Mouse (Mus musculus): ENCODE data around the gene Gm45837. TPM values are rescaled to one million over a fixed set of nuclear protein-coding genes. Genes with fewer than 3 reads are reported as not detected.
A peak's percentile ranks its signal among the peaks of the same experiment; 100 is the strongest.

Gm45837 gene
- total RNA-seq, 2 experiments from 2014 or later = 3.7 TPM; not detected in 1

GRCm38 (mm10) chr7:101465850-101466580 is 55.3 kb downstream of the Gm45837 start:
- DNase-seq = no peak

GRCm38 (mm10) chr7:101466581-101467081 is 55.9 kb downstream of the Gm45837 start:
- DNase-seq = peak; percentile 54

GRCm38 (mm10) chr7:101471423-101471822 is 60.7 kb downstream of the Gm45837 start:
- no peak for DNase-seq

- DNase-seq = no peak
These were observed 61.3 kb downstream of the Gm45837 start for GRCm38 (mm10) chr7:101471968-101472480.

- no peak for DNase-seq
These were observed 62.2 kb downstream of the Gm45837 start for GRCm38 (mm10) chr7:101472598-101473558.

GRCm38 (mm10) chr7:101474399-101474811 is 63.7 kb downstream of the Gm45837 start:
- no peak for DNase-seq

GRCm38 (mm10) chr7:101476028-101476427 is 65.3 kb downstream of the Gm45837 start:
- no peak for DNase-seq

GRCm38 (mm10) chr7:101476493-101476892 is 65.8 kb downstream of the Gm45837 start:
- DNase-seq = no peak

GRCm38 (mm10) chr7:101477200-101477599 is 66.5 kb downstream of the Gm45837 start:
- no peak for DNase-seq

- DNase-seq = no peak
These were observed 67.4 kb downstream of the Gm45837 start for GRCm38 (mm10) chr7:101478099-101478498.

- DNase-seq = no peak
These were observed 69.2 kb downstream of the Gm45837 start for GRCm38 (mm10) chr7:101479841-101480240.

GRCm38 (mm10) chr7:101480671-101481070 is 70.0 kb downstream of the Gm45837 start:
- peak; percentile 69 for DNase-seq

GRCm38 (mm10) chr7:101481872-101482498 is 71.3 kb downstream of the Gm45837 start:
- peak; percentile 61 for DNase-seq

- no peak for DNase-seq
These were observed 71.9 kb downstream of the Gm45837 start for GRCm38 (mm10) chr7:101482499-101483081.

GRCm38 (mm10) chr7:101483498-101484115 is 72.9 kb downstream of the Gm45837 start:
- DNase-seq = no peak

- no peak for DNase-seq
These were observed 76.4 kb downstream of the Gm45837 start for GRCm38 (mm10) chr7:101487102-101487501.

GRCm38 (mm10) chr7:101490952-101491351 is 80.3 kb downstream of the Gm45837 start:
- no peak for DNase-seq

GRCm38 (mm10) chr7:101498385-101498784 is 87.7 kb downstream of the Gm45837 start:
- no peak for DNase-seq

- peak; percentile 5 for DNase-seq
These were observed 88.6 kb downstream of the Gm45837 start for GRCm38 (mm10) chr7:101499251-101499650.

GRCm38 (mm10) chr7:101499701-101500100 is 89.0 kb downstream of the Gm45837 start:
- DNase-seq = no peak

GRCm38 (mm10) chr7:101501236-101501635 is 90.5 kb downstream of the Gm45837 start:
- no peak for DNase-seq

Measured in adrenal gland, postnatal 10 days (tissue).